Mouse (Mus musculus): Measurements from ENCODE around the gene Wdr83os. TPM values are rescaled to one million over a fixed set of nuclear protein-coding genes. Genes with fewer than 3 reads are reported as not detected.

The Wdr83os gene
- polyA plus RNA-seq, 1 experiment from 2014 or later, result 108 TPM

Small RNA genes lying within 50 kb of the gene (microRNA-seq; reads per million reads assigned to microRNA genes)
- gene Gm23388 (4.6 reads per million, percentile 11 among the genes with 10 or more reads in this experiment), gene Mir7070 (1.9 reads per million)

Other genes starting within 250 kb of the Wdr83os start
- 35.7 and 38.6 TPM in 2 replicates for gene Gadd45gip1, start 249.2 kb upstream of the Wdr83os start, polyA plus RNA-seq (2016; fragmentation: Nextera tagmentation; extraction: Ambion mirVana)
- 88.8 and 101 TPM in 2 replicates for gene Rad23a, start 240.1 kb upstream of the Wdr83os start, polyA plus RNA-seq (2016; fragmentation: Nextera tagmentation; extraction: Ambion mirVana)
- 792 and 820 TPM in 2 replicates for gene Calr, start 233.8 kb upstream of the Wdr83os start, polyA plus RNA-seq (2016; fragmentation: Nextera tagmentation; extraction: Ambion mirVana)
- 92.2 and 98.9 TPM in 2 replicates for gene Farsa, start 223.8 kb upstream of the Wdr83os start, polyA plus RNA-seq (2016; fragmentation: Nextera tagmentation; extraction: Ambion mirVana)
- 37.2 TPM in 2 replicates for gene Syce2, start 208.6 kb upstream of the Wdr83os start, polyA plus RNA-seq (2016; fragmentation: Nextera tagmentation; extraction: Ambion mirVana)
- gene Gcdh, start 186.8 kb upstream of the Wdr83os start, polyA plus RNA-seq (2016; fragmentation: Nextera tagmentation; extraction: Ambion mirVana), result 32.8 and 35.0 TPM in 2 replicates
- gene Klf1, start 178.8 kb upstream of the Wdr83os start, polyA plus RNA-seq (2016; fragmentation: Nextera tagmentation; extraction: Ambion mirVana), result 3.7 and 4.2 TPM in 2 replicates
- 7.6 and 8.6 TPM in 2 replicates for gene Dnase2a, start 172.2 kb upstream of the Wdr83os start, polyA plus RNA-seq (2016; fragmentation: Nextera tagmentation; extraction: Ambion mirVana)
- 36.8 and 37.9 TPM in 2 replicates for gene Mast1, start 143.4 kb upstream of the Wdr83os start, polyA plus RNA-seq (2016; fragmentation: Nextera tagmentation; extraction: Ambion mirVana)
- 1.5 and 1.6 TPM in 2 replicates for gene Rtbdn, start 133.7 kb upstream of the Wdr83os start, polyA plus RNA-seq (2016; fragmentation: Nextera tagmentation; extraction: Ambion mirVana)
- gene Gm49661, start 111.3 kb upstream of the Wdr83os start, polyA plus RNA-seq (2016; fragmentation: Nextera tagmentation; extraction: Ambion mirVana), result not detected in 2 replicates
- 1,088 and 1,187 TPM in 2 replicates for gene Prdx2, start 111.2 kb upstream of the Wdr83os start, polyA plus RNA-seq (2016; fragmentation: Nextera tagmentation; extraction: Ambion mirVana)
- gene Rnaseh2a, start 111.0 kb upstream of the Wdr83os start, polyA plus RNA-seq (2016; fragmentation: Nextera tagmentation; extraction: Ambion mirVana), result 77.4 and 77.9 TPM in 2 replicates
- gene Junb, start 102.0 kb upstream of the Wdr83os start, polyA plus RNA-seq (2016; fragmentation: Nextera tagmentation; extraction: Ambion mirVana), result 6.0 and 7.5 TPM in 2 replicates
- 16.3 and 18.7 TPM in 2 replicates for gene Hook2, start 90.1 kb upstream of the Wdr83os start, polyA plus RNA-seq (2016; fragmentation: Nextera tagmentation; extraction: Ambion mirVana)
- not detected in 2 replicates for gene Best2, start 66.2 kb upstream of the Wdr83os start, polyA plus RNA-seq (2016; fragmentation: Nextera tagmentation; extraction: Ambion mirVana)
- 127 and 128 TPM in 2 replicates for gene Asna1, start 55.5 kb upstream of the Wdr83os start, polyA plus RNA-seq (2016; fragmentation: Nextera tagmentation; extraction: Ambion mirVana)
- gene Trir, start 53.9 kb upstream of the Wdr83os start, polyA plus RNA-seq (2016; fragmentation: Nextera tagmentation; extraction: Ambion mirVana), result 162 and 174 TPM in 2 replicates
- 41.3 and 41.9 TPM in 2 replicates for gene Tnpo2, start 43.8 kb upstream of the Wdr83os start, polyA plus RNA-seq (2016; fragmentation: Nextera tagmentation; extraction: Ambion mirVana)
- 42.4 and 43.6 TPM in 2 replicates for gene Fbxw9, start 20.7 kb upstream of the Wdr83os start, polyA plus RNA-seq (2016; fragmentation: Nextera tagmentation; extraction: Ambion mirVana)
- 0.85 and 1.2 TPM in 2 replicates for gene Gm5741, start 12.8 kb upstream of the Wdr83os start, polyA plus RNA-seq (2016; fragmentation: Nextera tagmentation; extraction: Ambion mirVana)
- gene Dhps, start 9.0 kb upstream of the Wdr83os start, polyA plus RNA-seq (2016; fragmentation: Nextera tagmentation; extraction: Ambion mirVana), result 69.2 and 76.9 TPM in 2 replicates
- 46.0 and 48.4 TPM in 2 replicates for gene Wdr83, start 566 bp downstream of the Wdr83os start, polyA plus RNA-seq (2016; fragmentation: Nextera tagmentation; extraction: Ambion mirVana)
- 19.7 and 22.4 TPM in 2 replicates for gene Man2b1, start 2.5 kb downstream of the Wdr83os start, polyA plus RNA-seq (2016; fragmentation: Nextera tagmentation; extraction: Ambion mirVana)
- gene Zfp791, start 42.4 kb downstream of the Wdr83os start, polyA plus RNA-seq (2016; fragmentation: Nextera tagmentation; extraction: Ambion mirVana), result 1.7 and 2.7 TPM in 2 replicates
- gene Cks1brt, start 71.2 kb downstream of the Wdr83os start, polyA plus RNA-seq (2016; fragmentation: Nextera tagmentation; extraction: Ambion mirVana), result 0.09 TPM in 1 of 2 replicates, not detected in the other
- gene Olfr371, start 145.2 kb downstream of the Wdr83os start, polyA plus RNA-seq (2016; fragmentation: Nextera tagmentation; extraction: Ambion mirVana), result not detected in 2 replicates
- gene Orc6, start 218.9 kb downstream of the Wdr83os start, polyA plus RNA-seq (2016; fragmentation: Nextera tagmentation; extraction: Ambion mirVana), result 82.1 and 86.0 TPM in 2 replicates
- 168 and 179 TPM in 2 replicates for gene Vps35, start 219.1 kb downstream of the Wdr83os start, polyA plus RNA-seq (2016; fragmentation: Nextera tagmentation; extraction: Ambion mirVana)

Data from hindbrain, embryonic 12.5 days (tissue).